Mouse (Mus musculus): ENCODE data around the gene Tbc1d21. TPM values are rescaled to one million over a fixed set of nuclear protein-coding genes. Genes with fewer than 3 reads are reported as not detected.

The Tbc1d21 gene
- not detected for total RNA-seq (2021)
- long read RNA-seq, experiment 1: 0 reads
- long read RNA-seq, experiment 2: 0 reads

DNA sequence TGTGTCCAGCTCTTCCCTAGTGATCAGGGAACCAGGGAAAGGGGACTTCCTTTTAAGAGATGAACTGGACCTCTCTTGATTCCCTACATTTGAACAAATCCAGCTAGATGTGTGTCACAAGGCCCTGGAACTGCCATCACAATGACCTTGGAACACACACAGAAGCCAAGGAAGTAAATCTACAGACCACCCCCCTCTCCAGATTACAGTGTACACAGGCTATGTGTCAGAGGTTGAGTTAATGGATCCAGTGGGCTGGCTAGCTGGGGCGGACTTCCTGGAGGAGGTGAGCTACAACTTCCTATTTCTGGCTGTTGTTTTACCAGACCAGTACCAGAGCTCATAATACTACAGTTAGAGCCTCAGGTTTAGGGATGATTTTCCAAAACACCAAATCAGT, at the start of gene Tbc1d21:
Gene Tbc1d21, minus strand, starts transcription at position 101 of the 400 bp plus-strand sequence.
- no peak for DNase-seq (ENCODE audit: low spot score)

DNA sequence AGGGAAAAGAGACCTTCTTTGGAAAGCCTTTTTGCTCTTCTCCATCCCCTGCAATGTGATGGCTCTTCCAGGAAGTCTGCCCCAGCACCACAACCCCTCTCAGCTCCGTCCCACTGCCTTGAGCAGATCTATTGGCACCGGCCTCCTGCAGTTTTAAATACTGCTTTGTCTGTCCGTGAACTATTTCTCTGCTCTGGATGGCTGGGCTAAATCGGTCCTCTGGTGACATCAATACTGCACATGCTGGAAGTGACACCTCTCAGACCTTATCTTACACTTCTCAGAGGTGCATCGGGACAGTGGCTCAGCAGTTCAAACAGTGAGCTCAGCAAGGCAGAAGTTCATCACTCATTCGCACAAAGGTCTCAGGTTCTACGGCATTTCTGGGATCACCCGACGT, 41.3 kb upstream of the Tbc1d21 start:
- no peak for DNase-seq (ENCODE audit: low spot score)

DNA sequence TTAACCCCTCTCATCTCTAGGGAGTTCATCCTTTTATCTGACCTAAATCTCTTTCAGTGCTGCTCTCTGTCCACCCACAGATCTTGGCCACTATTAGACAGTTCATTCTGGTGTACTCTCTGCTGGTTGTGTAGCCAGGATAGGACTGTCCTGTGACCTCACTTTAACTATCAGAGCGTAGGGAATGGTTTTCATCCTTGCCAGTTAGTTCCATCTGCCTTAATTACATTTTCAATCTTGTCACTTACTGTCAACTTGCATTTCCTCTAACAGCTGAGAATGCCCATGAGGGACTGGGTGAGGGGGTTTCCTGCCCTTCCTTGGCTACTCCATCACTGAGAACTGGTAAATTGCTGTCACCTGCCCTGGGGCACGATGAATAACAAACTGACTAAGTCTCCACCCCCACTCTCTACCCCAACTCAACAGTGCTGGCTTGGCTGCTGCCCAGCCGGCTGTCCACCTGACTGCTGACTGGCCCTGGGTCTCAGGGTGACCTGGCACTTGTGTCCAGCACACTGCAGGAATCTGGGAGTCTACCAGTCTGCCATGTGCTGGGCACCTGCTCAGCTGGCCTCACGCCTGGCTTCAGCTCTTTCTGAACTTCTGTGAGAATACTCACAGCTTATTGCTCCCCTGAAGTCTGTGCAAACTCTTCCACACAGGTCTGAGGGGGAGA, 39.9 kb upstream of the Tbc1d21 start:
- no peak for DNase-seq (ENCODE audit: low spot score)

DNA sequence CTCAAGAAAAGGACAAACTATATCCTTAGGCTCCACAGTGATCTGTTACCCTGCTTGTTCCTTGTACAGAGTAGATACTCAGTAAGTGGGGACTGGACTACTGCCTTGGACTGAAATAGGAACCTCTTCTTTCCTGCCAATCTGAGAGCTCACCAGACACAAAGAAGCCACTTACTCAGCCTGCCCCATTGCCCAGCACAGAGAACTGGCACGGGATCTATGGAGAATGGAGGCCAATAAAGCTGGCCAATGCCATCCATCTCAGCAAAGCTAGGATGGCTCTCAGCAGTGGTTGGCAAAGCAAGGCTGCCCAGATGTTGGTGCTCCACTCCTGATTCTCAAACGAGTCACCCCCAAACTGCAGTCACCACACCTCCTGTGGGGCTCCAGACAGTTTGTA, 39.0 kb upstream of the Tbc1d21 start:
- no peak for DNase-seq (ENCODE audit: low spot score)

DNA sequence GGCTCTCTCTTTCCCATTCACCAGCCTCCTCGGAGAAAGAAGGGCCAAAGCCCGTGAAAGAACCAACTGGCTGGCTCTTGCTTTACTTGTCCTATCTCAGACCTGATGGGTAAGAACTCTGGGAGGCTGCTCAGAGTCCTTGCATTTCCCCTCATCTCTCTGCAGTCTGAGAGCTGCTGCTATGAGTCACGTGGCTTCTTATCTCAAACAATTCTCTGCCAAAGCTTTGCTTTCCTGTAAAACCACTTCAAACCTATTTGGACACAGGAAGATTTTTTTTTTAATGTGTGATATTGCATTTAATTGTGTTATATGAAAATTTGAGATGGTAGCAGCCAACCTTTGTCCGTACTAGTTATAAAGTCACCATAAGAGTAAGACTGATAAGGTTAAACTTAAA, 34.2 kb upstream of the Tbc1d21 start:
- no peak for DNase-seq (ENCODE audit: low spot score)

DNA sequence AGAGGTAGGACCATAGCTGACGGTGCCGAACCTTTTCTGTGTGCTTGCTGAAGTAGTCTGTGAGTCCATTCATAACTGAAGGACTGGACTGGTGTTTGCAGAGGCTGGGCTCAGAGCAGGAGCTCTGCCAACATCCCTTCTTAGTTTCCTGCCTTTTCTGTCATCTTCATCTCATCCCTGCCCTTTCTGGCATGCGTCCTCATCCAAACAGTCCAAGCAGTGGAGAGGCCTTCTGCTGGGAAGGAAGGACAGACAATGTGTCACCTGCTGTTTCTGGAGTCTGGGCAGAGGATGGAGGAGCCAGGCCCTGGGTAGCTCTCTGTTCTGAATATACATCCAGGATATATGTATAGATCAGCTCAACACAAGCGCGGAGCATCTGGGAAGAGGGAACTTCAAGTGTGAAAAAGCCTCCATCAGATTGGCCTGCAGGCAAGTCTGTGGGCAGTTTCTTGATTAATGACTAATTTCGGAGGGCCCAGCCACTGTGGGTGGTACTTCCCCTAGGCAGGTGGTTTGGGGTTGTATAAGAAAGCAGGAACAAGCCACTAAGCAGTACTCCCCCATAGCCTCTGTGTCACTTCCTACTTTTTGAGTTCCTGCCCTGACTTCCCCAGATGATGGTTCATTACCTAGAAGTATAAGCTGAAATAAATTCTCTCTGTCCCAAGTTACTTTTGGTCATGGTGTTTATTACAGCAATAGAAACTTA, 31.3 kb upstream of the Tbc1d21 start:
- DNase-seq (ENCODE audit: low spot score): no peak

DNA sequence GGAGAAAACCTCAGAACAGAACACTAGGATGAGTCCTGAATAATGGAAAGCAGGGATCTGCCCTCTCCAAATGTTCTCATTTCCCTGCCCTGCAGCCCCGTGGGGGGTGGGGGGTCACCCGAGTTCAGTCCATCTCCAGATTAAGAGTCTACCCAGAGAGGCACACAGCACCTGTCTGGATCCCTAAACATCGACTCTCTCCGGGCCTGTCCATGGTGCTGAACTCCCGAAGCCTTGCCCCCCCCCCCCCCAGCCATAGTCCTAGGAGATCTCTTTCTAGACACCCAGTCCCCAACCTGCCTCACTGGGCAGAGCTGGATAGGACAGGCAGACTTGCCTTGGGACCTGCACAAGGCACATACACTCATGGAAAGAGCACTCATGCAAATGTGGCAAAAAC, 29.4 kb upstream of the Tbc1d21 start:
- no peak for DNase-seq (ENCODE audit: low spot score)

DNA sequence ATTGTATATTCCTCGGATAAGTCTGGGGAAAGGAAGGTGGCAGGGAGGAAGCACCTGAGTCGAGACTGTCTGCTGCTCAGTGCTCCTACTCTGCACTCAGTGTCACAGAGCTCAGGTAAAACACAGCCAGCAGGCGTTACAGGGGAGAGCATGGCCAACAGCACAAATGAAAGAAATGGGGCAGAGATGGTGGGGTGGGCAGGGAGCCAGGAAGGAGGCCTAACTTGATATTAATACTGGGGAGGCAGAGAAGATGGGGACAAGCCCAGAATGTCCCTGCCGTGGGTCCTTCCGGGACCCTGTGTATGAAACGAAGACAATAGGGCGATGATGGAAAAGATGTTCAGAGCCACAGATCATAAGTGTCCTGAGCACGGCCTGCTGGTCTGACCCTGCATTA, 24.4 kb upstream of the Tbc1d21 start:
- no peak for DNase-seq (ENCODE audit: low spot score)

DNA sequence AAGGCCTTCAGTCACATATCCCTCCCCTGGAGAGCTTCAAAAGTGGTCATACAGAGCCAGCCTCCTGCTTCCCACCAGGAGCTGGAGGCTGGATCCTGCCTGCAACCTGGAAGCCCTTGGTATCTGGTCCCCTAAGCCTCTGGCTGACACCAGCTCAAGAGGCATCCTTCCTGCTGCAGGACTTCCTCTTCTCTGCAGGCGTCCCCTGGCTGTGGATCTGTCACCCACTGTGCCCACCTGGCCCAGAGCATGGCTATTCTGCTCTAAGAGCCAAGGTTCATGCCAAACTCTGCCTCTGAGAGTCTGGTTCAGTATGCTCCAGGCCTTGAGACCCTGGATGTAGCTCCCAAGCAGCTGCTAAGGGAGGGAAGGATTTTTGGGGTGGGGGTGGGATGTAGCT, 23.6 kb upstream of the Tbc1d21 start:
- no peak for DNase-seq (ENCODE audit: low spot score)

DNA sequence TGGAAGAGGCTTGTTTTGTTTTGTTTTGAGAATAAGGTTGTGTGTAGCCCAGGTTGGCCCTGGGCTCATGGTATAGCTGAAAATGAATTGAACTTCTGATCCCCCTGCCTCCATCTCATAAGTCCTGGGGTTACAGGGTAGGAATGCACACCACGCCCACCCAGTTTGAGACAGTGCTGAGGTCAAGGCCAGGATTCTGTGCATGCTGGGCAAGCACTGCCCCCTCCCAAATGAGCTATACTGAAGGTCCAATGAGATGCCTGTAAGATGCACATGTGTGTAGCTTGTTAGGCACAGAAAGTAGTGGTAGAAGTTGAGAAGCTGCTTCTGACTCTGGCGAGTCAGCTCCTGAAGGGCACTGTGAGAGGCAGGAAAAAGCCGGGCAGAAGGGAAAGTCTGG, 18.1 kb upstream of the Tbc1d21 start:
- no peak for DNase-seq (ENCODE audit: low spot score)

DNA sequence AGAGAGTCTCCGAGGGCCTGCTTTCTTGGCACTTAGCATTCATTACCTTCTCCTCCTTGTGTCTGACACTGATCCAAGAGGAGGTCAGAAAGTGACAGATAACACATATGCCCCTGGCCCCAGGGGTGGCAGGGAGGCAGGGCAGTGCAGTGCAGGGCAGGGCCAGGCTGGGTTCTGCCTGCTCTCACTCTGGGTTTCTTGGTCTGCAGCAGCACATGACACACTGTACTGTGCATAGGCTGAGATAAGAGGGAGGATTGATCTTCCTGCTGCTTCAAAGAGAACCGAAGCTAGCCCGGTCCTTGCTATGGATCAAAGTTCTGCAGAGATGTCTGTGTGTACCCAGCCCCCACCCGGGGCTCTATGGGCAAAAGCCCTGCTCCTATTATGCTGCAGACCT, 8.6 kb upstream of the Tbc1d21 start:
- no peak for DNase-seq (ENCODE audit: low spot score)

DNA sequence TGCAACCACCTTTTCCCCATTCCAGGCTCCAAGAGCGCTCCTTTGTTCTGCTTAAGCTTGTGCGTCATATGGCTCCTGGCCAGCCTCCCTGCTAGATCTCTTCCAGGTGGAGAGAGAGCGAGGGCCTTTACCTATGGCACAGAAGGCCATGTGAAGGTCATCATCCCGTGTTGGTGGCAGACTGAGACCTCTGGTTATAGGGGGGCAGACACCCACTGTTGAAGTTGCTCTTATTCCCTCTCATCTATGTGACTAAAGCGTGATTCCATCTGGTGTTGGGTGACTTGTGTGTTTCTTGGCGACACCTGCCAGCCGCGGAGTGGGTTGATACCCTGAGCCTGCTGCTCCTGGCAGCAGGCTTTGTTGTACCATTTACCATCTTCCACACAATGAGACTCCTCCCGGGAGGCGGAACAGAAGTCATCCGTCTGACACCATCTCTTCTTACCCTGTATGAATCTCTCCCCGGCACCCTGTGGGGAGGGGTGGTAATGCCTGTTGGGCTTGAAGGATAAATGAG, 3.7 kb upstream of the Tbc1d21 start:
- no peak for DNase-seq (ENCODE audit: low spot score)

DNA sequence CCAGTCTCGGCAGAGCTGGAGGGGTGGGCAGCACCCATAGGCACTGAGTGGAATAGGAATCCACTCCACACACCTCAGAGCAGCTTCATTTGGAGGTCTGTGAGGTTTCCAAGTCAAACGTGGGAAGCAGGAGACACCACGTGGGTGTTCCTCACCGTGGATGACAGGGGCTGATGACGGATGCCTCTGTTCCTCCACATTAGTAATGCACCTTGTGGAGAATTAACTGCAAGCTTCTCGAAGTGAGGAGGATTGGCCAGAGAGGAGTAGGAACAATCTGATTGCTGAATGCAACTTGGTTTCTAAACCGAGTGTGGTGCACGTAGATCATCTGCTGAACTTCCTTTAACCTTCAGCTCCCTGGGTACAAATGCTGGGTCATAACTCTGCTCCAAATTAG, 1.7 kb upstream of the Tbc1d21 start:
- no peak for DNase-seq (ENCODE audit: low spot score)

DNA sequence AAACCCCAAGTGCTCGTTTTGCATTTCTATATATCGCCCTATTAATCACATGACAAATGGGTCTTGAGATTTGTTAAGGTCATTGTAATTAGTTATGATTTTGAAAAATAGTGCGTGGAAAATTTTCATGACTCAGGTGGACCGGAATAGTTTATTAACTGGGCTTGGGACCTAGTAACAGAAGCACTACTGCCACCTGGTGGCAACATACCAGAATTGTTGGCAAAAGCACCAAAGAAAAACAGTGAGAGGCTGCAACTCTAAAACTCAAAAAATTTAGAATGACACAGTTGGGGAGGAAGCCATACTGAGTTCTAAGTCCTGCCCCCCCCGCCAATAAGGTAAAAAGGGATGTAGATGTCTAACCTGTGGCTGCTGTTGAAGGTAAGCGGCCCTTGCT, 611 bp downstream of the Tbc1d21 start:
- DNase-seq (ENCODE audit: low spot score): peak; percentile 55

DNA sequence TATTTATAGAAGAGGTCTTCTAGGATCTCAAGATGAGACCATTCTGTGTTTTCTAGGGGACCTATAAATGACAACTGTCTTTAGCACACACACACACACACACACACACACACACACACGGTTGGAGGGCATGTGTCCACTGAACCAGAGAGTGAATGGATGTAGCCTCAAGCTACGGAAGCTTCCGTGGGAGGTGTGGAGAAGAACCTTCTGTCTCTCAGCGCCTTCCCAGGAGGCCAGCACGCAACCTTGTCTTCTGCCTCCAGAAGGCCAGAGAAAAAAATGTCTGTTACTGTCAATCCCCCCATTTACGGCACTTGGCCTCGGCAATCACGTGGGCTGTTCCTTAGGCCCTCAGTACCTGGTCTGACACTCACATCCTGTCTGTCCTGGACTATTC, 5.9 kb downstream of the Tbc1d21 start:
- no peak for DNase-seq (ENCODE audit: low spot score)

DNA sequence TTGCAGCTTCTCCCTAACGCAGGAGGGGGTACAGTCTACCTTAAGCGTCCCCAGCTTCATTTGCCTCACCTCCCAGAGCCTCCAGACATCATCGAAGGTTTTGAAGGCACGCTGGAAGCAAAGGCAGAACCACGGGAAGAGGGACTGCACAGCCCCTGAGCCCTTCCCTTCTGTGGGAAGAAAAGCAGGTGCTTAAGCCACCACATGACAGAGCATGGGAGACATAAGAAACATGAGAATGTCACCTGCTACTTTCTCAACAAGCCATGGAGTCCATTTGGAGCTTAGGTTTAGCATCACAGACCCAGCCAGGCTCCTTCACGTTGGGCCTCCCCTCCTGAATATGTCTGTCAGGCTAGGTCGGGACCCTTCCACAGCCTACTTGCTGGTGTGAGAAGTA, 8.3 kb downstream of the Tbc1d21 start:
- DNase-seq (ENCODE audit: low spot score): no peak

DNA sequence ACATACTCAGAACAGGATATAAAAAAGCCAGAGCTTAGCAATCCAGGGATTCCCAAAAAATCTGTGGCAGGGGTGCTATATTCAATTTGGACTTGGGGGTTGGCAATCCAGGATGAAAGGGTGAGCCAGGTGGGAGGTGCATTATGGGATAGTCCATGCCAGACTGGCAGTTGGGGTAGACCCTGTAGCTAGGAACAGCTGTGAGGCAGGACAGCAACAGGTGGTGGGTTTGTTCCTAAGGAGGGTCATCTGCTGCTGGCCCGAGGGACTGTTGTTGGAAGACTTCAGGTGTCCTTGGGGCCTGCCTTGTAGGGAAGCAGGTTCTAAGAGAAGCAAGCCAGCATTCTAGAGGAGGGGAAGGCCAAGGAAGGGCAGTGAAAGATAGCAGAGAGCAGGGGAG, 8.9 kb downstream of the Tbc1d21 start:
- no peak for DNase-seq (ENCODE audit: low spot score)

DNA sequence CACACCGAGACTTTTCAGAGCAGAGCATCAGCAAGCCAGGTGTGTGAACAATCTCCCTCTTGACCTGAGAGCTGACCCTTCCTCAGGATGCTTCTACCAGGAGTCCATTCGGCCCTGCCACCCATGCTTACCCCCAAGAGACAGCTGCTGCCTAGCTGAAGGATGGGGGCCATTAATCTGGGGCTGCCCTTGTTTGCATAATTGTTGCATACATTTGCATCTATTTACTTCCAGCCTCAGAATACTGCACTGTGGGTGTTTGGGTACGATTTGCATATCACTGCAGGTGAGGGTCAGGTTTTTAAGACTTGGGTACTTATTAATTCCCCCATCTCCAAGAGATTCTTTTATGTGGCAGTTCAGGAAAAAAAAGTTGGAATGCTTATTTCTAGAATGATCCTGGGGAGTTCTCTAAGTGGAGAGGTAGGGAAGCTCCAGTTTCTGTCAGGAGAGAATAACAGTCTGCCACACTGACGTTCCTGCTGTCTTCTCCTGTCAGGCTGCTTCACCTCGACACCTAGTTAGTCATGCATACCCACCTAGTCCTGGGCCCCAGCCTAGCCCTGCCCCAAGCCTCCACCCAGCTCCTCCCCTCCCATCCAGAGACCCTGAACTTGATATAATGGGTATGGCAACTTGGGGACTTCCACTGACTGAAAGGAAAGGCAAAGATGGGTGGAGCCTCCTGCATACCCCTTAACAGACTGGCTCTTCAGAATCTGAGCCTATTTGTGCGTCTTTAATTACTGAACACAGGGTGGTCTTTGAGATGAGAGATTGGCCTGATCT, 14.8 kb downstream of the Tbc1d21 start:
- DNase-seq (ENCODE audit: low spot score): no peak

DNA sequence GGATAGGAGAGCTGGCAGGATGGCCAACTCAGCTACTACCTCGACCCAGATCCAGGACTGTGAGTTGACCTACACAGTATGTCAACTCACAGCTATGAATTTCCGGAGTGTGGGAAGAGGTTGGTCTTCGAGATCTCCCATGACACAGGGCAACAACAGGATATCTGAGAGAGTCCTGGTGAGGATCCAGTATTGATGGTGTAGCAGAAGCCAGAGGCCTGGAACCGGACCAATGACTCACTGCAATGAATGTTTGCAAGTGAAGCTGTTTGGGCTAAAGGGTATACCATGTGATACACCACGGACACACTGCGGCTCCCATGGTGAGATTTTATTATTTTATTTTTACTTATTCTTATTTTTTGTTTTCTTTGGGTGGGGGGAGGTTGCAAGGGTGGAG, 15.6 kb downstream of the Tbc1d21 start:
- no peak for DNase-seq (ENCODE audit: low spot score)

DNA sequence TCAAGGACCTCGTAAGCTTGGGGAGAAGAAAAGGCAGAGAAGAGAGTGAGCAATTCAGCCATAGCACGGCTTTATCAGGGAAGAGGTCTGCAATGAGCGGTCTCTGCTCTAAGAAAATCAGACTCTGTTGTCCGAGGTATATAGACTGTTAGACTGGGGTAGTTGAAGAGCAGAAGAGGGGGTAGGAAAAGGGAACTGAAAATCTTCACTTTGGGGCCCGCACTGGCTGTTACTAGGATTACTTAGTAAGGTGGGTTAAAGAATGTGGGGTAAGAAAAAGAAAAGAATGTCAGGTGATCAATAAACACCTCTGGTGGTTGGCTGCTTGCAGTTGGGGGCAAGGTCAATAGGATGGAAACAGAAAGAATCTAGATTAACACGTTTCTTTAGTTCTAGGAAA, 17.0 kb downstream of the Tbc1d21 start:
- no peak for DNase-seq (ENCODE audit: low spot score)

DNA sequence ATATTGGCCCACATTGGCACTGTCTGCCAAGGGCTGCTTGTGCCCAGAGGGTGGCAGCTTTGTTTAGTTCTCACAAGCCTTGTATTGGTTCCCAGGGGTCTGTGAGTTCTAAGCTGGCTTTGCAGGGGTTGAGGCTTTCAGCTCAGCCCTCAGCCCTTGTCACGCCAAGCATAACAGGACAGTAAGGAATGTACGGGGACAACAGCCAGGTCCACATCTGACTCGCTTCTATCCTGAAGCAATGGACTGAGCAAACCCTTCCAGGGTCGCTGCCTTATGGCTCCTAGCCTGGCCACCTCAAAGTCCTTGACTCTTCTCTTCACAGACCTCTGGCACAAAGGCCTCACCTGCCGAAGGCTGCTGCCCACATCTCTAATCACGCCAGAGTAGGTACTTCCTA, 22.5 kb downstream of the Tbc1d21 start:
- DNase-seq (ENCODE audit: low spot score): no peak

DNA sequence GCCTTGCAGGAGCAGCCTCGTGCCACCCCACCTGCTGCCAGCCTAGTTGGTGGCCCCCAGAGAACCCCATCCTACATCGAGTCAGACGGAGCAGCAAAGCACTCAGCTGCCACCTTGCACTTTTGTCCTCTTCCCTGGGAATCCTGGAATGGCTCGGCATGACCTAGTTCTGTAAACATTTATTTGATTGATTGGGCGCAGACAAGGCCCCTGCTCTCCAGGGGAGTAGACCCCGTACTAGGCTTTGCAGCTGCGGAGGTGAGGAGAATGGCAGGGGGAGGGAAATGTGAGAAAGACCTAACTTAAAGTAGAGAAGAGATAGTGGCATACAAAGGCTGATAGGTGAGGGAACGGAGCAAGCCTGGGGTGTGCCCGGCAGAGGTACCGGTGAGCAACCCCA, 23.8 kb downstream of the Tbc1d21 start:
- DNase-seq (ENCODE audit: low spot score): no peak
